Mouse (Mus musculus) cerebellum, adult 2 months (tissue): ENCODE data around the gene Gabrb1. TPM values are rescaled to one million over a fixed set of nuclear protein-coding genes. Genes with fewer than 3 reads are reported as not detected.

Experiments
- DNase-seq, 2 experiments: peaks; one replicate each; pipeline ENCODE4 v3.0.0; 2021
- H3K27ac ChIP-seq: fragments of 200-500 bp; 2 replicates; pipeline ENCODE4 v1.5.1; 2012; ENCODE audit warnings: low read length, control low read depth, inconsistent platforms; ENCODE audit not compliant: insufficient read depth
- H3K27me3 ChIP-seq: fragments of 200-500 bp; 2 replicates; pipeline ENCODE4 v1.6.1; 2012; ENCODE audit warnings: inconsistent platforms, mild to moderate bottlenecking, low read length, moderate library complexity; ENCODE audit not compliant: control insufficient read depth, insufficient read depth
- H3K4me1 ChIP-seq: fragments of 200-500 bp; 2 replicates; pipeline ENCODE4 v1.6.1; 2011; ENCODE audit warnings: low read length; ENCODE audit not compliant: control insufficient read depth, insufficient read depth
- H3K4me3 ChIP-seq: fragments of 200-500 bp; replicated peaks from 2 replicates; pipeline ENCODE3; 2011; ENCODE audit warnings: mild to moderate bottlenecking, low read depth, low read length, control low read depth; ENCODE audit not compliant: insufficient read depth
- CTCF ChIP-seq: fragments of 200-500 bp; IDR thresholded peaks from 2 replicates; pipeline ENCODE4 v1.5.1; 2011; ENCODE audit warnings: low read depth, mild to moderate bottlenecking, control low read depth, low read length, moderate library complexity, borderline replicate concordance; ENCODE audit not compliant: insufficient read depth
- POLR2A ChIP-seq: fragments of 200-500 bp; IDR thresholded peaks from 2 replicates; pipeline ENCODE4 v1.6.1; 2011; ENCODE audit warnings: low read length, control low read depth, borderline replicate concordance; ENCODE audit not compliant: insufficient read depth
- WGBS: fragments of 180-500 bp; shearing (Covaris S2); methylation state at CpG from one replicate; pipeline ENCODE4 v1.1.7; 2018; 5-methylcytosine and 5-hydroxymethylcytosine counted together
- polyA plus RNA-seq: library from polyadenylated mRNA; depleted of rRNA; stranded (reverse); fragments of >200 nt; gene quantifications from 2 replicates; pipeline ENCODE4 v1.2.3, GENCODE M21; 2012

The Gabrb1 gene
- polyA plus RNA-seq, 1 experiment = 10.4 TPM

DNA sequence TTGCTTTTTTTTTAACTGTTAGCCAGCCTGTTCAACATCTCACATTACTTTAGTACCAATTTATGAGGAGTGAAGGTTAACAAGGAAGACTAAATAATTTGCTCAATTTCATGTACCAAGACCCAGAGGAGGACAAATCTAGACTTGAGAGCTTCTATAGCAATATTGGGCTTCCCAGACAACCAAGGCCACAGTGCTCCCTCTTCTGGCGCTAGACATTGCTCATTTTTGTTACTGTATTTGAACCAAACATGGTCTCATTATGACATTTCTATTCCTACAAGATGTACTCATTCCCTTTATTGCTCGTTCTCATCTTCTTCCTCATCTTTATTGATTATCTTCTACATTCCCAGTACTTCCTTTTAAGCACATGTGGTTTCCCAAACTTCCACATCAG, 307.6 kb downstream of the Gabrb1 start:
- TF ChIP-seq POLR2A = no peak
- no peak for TF ChIP-seq CTCF
- Histone ChIP-seq H3K27me3 (no peaks in the 10 kb centered on the region), H3K4me1 (no peaks in the 10 kb centered on the region), H3K4me3 (no peak overlapping the region), H3K27ac (no peak overlapping the region)
- WGBS = 78% methylated on average over 2 of the region's 2 CpGs
- DNase-seq = no peak

DNA sequence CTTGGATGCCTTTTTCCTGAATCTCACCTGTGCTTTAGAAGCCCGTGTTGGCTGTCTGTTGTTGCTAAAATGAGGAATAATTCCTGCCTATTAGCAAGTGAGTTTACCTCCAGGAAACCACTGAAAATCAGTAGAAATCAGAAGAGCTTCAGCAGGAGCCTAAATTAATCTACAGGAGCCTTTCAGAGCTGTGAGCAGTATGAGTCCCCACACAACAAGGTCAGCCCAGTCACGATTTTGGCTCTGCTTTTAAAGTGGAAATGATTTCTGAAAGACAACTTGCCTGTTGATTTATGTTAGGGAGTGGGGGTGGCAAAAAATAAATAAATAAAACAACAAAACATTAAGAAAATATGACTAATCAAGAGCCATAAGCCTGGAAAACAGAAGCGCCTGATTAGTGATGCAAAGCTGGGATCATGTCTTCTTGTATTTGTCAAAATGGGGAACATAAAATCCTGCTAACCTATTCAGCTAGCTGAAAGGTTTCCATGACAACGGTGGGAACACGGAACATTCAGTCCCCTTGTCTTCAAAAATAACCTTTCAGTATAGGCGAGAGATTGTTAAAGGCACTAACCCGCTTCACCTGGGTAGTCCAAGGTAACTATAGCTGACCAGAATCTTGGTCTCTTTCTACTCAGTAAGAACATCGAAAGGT, 312.4 kb downstream of the Gabrb1 start:
- DNase-seq = no peak

DNA sequence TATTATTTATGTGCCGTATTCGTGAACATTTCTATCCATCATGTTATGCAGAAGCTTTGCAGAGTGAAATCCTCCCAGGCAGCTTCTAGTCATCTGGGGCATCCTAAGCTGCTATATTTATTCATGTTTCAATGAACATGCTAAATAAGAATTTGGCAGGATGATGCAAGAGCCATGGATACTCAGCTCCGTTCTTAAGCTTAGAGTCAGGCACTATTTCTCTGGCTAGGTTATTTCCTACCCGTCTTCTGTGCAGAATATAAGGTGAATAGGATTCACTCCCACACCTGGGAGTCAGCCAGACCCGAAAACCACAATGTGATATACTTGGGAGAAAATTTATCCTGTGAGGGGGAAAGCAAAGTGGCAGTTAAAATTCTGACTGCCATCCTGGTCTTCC, 314.9 kb downstream of the Gabrb1 start:
- DNase-seq = no peak
- no peak overlapping the region for H3K27ac ChIP-seq

More for the DNA sequence above, 312.4 kb downstream of the Gabrb1 start:
- Histone ChIP-seq H3K4me1 (no peaks in the 10 kb centered on the region), H3K27ac (no peak overlapping the region), H3K27me3 (no peaks in the 10 kb centered on the region), H3K4me3 (no peak overlapping the region)
- TF ChIP-seq POLR2A = no peak
- TF ChIP-seq CTCF = no peak
- WGBS = 79% methylated on average over 8 of the region's 8 CpGs

DNA sequence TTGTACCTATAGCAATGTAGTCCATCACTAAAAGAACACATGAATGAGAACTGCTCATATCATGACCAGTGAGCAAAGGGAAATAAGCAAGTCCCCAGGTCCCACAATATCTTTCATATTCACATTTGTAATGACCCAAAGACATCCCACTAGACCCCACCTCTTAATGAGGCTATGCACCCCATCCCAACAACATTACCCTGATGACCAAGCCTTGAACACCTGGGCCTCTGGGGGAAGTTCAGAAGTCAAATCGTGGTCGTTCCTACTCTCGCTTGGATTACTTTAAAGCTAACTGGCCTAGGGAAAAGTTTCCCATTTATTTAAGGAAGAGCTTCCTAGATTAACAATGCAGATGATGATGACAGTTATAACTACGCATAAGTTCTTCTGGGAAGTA, 318.2 kb downstream of the Gabrb1 start:
- Histone ChIP-seq H3K27me3 (no peaks in the 10 kb centered on the region; the same call in 1 of the 2 replicates), H3K27ac (no peak overlapping the region), H3K4me3 (no peak overlapping the region), H3K4me1 (no peaks in the 10 kb centered on the region)
- TF ChIP-seq CTCF = no peak
- no peak for TF ChIP-seq POLR2A
- 44% methylated on average over 4 of the region's 4 CpGs for WGBS
- DNase-seq = no peak

More for the DNA sequence above, 314.9 kb downstream of the Gabrb1 start:
- WGBS = 43% methylated on average over 5 of the region's 5 CpGs
- Histone ChIP-seq H3K4me1 (no peaks in the 10 kb centered on the region), H3K27me3 (no peaks in the 10 kb centered on the region; the same call in 1 of the 2 replicates), H3K4me3 (no peak overlapping the region)
- TF ChIP-seq CTCF = no peak
- no peak for TF ChIP-seq POLR2A

DNA sequence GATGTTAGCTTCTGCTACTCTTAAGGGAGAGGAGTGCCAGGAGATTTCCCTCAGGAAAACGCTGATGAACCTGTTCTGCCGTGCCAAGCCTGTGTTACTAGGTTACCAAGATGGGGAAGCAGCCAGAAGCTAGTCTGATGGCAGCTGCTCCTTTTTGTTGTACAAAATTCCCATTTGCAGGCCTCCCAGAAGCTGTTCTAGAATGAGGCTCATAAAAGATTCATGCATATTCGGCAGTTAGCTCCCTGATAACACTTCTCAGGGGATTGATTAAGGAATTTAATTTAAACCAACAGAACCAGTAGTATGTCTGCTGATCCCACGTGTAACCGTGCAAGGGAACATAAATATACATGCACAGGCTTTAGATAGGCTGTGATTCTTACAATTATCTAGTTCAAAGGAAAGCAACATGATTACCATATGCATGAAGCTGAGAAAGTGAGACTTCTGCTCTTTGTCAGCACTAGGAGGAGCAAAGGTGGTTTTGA, 318.7 kb downstream of the Gabrb1 start:
- H3K4me3 ChIP-seq = no peak overlapping the region
- peak; percentile 51 to 78 for DNase-seq
- 36% methylated on average over 5 of the region's 5 CpGs for WGBS
- H3K27me3 ChIP-seq = no peaks in the 10 kb centered on the region; the same call in 1 of the 2 replicates
- H3K4me1 ChIP-seq = no peaks in the 10 kb centered on the region
- TF ChIP-seq POLR2A = no peak
- no peak for TF ChIP-seq CTCF
- no peak overlapping the region; the same call in 1 of the 2 replicates for H3K27ac ChIP-seq

DNA sequence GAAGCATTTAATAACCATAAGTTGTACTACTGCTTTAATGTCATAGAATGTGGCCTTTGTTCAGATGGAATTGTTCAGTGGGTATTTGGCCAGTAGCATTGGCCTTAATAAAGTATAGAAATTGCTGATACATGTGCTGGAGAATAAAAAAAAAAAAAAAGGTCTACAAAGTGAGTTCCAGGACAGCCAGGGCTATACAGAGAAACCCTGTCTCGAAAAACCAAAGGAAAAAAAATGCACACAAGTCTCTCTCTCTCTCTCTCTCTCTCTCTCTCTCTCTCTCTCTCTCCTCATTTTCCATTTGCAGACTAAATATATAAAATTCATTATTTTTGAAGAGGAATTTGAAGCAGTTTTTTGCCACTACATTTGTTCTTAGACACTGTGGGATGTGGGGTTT, 328.6 kb downstream of the Gabrb1 start:
- no peak overlapping the region for H3K4me3 ChIP-seq
- H3K27me3 ChIP-seq = no peaks in the 10 kb centered on the region
- 32% methylated on average over 1 of the region's 1 CpGs for WGBS
- no peak overlapping the region for H3K27ac ChIP-seq
- DNase-seq = no peak
- no peaks in the 10 kb centered on the region; the same call in 1 of the 2 replicates for H3K4me1 ChIP-seq
- TF ChIP-seq CTCF = no peak
- no peak for TF ChIP-seq POLR2A

DNA sequence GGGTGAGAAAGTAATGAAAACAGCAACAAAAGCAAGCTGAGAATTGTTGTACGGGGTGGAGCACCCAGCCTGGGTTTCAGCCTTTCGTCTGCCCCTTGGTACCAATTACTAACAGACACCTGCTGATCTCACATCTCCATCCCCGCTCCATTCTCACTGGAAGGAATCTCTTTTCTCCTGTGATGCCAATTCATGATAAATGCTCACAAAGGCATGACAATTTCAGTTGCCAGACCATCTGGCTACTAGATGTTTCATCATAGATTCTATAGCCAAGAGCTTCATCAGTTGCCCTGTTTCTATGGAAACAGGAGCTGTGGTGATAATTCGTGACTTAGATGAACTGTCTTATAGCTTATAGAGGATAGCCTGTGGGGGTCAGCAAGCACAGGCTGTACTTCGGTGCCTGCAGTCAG, 329.1 kb downstream of the Gabrb1 start:
- no peaks in the 10 kb centered on the region; the same call in 1 of the 2 replicates for H3K4me1 ChIP-seq
- H3K27ac ChIP-seq = no peak overlapping the region
- no peak overlapping the region for H3K4me3 ChIP-seq
- H3K27me3 ChIP-seq = no peaks in the 10 kb centered on the region
- TF ChIP-seq POLR2A (no peak), CTCF (no peak)
- DNase-seq = peak; percentile 55 to 93
- 5% methylated on average over 5 of the region's 5 CpGs for WGBS

DNA sequence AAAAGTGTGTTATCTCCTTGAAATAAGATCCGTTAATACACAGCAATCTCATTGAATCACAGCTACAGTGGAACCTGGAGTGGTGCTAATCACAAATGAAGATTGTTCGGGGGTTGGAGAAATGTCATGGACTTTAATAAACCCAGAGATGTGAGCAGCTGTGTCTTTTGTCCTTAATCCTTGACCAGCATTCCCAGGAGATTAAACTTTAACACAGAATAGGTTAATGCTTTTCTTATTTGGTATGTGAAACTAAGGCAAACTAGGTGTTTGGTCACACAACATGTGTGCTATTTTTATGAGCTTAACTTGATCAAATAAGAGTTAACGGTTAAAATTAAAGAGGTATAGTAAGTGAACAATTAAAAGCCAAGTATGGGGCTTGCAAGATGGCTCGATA, 341.6 kb downstream of the Gabrb1 start:
- Histone ChIP-seq H3K27me3 (no peaks in the 10 kb centered on the region), H3K27ac (no peak overlapping the region), H3K4me3 (no peak overlapping the region), H3K4me1 (no peaks in the 10 kb centered on the region)
- no peak for TF ChIP-seq POLR2A
- no peak for TF ChIP-seq CTCF
- WGBS = 78% methylated on average over 4 of the region's 4 CpGs
- no peak for DNase-seq
